Mouse (Mus musculus) thymus, postnatal 0 days (tissue): ENCODE data around the gene Ntn1. TPM values are rescaled to one million over a fixed set of nuclear protein-coding genes. Genes with fewer than 3 reads are reported as not detected.

Source experiments
- DNase-seq: peaks from one replicate; pipeline ENCODE4 v3.0.0-alpha.2; 2015; ENCODE audit warnings: low spot score
- polyA plus RNA-seq: library from polyadenylated mRNA; unstranded; fragments of >200 nt; fragmentation: Nextera tagmentation; extraction: Ambion mirVana; gene quantifications from 2 replicates; pipeline ENCODE4 v1.2.1, GENCODE M21; 2015

Gene Ntn1
- 3.4 and 4.4 TPM in 2 replicates for polyA plus RNA-seq

DNA sequence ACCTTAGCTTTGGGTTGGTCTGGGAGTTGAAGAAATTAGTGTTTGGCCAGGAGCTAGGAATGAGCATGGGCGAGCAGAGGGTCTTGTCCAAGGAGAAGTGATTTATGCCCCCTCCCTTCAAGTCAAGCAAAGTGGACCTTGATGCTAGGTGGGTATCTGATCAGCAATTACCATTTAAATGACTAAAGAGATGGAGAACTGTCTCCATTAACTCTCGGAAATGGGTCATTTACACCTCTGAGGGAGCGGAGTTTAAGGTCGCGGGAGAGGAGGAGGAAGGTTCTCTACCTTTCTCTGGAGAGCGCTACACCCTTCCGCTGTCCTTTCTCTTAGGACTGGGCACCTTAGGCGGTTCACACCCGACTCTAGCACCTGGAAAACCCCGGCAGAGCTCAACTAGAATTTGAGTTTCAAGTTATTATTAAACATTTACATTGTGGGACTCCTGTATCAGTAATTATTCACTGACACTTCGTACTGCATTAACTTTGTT lies at the start of gene Ntn1:
TSS of gene Ntn1 (minus strand) at position 97 of the 493 bp plus-strand sequence.
- DNase-seq = no peak

DNA sequence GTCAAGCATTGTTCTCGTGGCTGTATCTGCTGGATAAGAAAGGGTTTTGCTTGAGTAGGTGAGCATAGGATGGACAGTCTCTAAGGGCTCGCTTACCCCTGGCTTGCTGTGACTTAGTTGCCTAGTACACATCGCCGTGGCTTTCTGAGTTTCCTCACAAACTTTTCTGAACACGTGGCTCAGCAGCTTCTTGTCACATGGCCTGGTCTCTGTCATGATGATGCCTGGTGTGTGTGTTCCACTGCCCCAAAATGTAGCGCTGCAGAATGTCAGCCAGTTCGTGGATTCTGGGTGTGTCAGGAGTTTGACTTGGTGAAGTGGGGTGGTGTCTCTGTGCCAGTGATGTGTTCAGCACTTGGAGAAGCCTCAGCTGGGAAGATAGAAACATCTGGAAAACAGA lies 47.7 kb upstream of the Ntn1 start:
- no peak for DNase-seq

DNA sequence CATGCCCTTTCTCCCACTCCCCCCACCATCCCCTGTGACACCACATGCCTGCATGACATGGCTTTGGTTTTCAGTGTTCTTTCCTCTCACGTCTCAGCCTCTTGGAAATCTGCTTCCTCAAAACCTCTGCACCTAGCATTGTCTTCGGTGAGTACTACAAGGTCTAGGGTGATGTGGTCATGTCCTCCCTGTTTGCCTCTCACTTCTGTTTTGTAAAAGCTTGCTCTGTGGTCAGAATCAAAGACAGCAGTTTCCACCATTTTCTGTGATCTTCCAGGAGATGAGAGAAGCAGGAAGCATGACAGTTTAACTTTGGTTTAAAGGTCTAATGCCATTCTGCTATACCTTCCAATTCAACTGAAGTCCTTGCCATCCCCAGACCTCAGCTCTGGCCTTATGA lies 46.6 kb upstream of the Ntn1 start:
- DNase-seq = no peak

DNA sequence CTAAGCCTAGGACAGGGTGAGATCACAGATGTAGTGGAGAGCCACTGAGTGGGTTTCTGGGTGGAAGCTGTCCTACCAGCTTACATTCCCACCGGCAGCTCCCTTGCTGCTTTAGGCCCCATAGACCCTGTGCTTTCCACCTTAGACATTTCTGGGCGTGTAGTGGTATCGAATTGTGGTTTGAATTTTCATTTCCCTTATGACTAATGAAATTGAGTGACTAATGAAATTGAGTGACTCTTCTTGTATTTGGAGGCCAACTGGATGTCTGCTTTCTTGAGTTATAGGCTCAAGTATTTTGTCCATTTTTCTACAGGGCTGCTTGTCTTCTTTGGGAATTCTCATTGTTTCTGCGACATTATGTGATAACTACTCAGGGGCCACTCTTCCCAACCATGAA lies 45.9 kb upstream of the Ntn1 start:
- DNase-seq = no peak

DNA sequence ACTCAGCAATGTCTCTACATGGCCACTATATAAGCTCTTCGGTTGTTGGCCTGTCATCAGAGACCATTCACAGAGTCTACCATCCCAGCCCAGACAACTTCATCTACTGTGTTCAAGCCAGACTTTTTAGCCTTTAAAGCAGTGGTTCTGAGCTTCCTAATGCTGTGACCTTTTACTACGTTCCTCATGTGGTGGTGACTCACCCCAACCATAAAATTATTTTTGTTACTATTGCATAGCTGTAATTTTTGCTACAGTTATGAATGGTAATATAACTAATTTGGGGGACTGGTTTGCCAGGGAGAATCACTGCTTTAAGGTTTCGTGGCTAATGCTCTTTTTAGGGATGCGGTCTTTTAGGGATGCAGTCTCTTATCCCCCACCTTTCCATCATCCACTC lies 45.3 kb upstream of the Ntn1 start:
- no peak for DNase-seq

DNA sequence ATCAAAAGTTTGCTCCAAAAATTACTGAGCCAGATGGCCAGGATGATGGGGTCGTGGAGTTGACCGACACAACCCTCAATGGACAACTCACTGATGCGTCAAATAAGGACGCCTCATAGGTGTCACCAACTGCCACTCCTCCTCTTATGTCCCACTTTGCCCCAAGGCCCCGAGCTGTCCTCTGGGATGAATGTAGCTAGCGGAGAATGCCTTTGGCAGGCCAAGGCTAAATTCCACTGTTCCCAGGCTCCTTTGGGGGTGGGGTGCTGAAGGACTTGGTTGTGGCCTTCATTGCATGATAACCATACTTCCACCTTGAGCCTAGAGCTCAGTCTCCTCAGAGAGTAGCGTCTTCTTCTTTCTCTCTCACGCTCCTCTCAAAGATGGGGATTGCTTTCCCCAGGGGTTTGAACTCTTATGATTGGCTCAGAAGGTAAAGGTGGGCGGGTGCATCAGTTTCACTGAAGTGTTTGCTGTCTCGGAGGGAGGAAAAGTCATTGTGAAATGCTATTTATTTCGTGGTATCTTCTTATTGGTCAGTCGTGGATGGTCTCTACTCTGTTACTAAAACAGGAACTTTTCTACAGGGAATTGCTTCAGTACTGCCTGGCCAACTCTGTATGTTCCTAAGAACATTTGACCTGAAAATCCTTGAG lies 42.5 kb upstream of the Ntn1 start:
- no peak for DNase-seq

DNA sequence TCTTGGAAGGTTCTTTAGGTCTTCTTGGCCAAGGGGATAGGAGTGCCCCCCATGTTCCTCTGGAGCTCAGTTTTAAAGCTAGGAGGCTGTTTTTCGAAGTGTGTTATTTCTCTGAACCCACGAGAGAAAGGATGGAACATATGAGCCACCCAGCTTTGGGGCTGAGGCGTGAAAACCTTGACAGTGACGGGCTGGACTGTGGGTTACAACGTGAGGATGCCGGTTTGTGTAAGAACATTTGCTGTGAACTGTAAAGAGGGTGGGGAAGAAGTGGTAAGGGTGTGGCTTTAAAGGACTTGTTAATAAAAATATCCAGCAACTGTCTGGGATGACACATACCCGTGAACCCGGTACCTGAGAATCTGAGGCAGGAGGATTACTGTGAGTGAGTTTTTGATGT lies 41.7 kb upstream of the Ntn1 start:
- DNase-seq = no peak

DNA sequence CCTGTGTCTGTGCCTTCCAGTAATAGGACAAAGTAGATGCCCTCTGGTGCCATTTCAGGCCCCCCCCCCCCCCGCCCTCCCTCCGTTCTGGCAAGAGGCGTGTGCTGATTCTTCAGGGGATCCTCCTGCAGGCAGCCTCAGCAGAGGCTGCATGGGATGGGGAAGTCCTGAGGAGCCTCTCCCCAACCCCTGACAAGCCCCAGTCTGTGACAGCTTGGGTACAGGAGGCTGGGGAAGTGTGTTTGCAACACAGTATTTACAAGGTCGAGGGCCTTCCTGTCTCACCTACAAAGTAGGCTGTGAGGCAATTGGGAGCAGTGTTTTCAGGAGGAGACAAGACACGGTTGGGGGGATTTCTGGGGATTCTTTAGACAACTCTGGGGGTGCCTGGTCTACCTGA lies 40.3 kb upstream of the Ntn1 start:
- no peak for DNase-seq

DNA sequence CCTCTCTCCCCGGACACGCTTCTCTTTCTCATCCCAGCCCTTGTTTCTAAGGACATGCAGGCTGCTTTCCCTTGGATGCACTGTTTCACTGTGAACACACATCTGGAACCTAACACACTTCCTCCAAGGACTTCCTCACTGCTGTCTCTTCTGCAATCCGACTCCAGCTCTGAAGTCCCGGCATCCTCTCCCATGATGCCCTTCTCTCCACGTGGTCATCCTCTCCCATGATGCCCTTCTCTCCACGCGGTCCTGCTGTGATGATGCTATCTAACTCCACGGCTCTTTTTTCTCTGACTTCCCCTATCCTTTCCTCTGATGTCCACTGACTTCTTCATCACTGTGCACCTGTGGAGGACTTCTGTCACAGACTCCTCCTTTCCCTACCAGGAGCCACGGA lies 39.5 kb upstream of the Ntn1 start:
- DNase-seq = no peak

DNA sequence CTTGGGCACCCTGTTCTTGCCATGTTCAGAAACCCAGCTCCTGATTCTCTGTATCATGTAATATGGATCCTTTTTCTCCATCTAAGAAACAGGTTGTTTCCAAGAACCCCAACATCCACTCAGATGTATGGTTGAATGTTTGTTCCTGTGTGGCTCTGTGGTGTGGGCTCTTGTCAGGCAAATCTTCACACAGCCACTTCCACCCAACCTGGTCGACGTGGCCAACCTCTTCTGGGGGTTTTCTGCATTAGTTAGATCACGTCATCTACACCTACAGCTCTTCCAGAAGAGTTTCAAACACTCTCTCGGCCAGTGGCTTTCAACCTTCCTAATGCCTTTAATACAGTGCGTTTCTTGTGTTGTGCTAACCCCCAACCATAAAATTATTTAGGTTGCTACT lies 35.8 kb upstream of the Ntn1 start:
- no peak for DNase-seq

DNA sequence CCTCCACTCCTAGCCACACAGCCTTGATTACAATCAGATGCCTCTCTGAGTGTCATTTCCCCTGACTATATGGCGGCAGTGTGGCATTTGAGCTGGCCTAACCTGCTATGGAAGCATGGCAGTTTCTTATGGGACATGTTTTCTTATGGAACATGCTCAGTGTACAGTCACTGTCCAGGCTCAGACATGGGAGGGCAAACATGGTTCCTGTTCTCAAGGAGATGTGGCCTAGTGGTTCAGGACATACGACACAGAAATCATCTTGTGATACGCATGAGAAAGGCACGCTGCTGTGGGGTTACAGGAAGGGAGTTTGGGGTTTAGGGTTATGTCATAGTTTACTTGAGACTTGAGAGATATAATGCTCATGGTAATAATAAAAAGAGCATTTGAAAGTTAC lies 35.0 kb upstream of the Ntn1 start:
- no peak for DNase-seq

DNA sequence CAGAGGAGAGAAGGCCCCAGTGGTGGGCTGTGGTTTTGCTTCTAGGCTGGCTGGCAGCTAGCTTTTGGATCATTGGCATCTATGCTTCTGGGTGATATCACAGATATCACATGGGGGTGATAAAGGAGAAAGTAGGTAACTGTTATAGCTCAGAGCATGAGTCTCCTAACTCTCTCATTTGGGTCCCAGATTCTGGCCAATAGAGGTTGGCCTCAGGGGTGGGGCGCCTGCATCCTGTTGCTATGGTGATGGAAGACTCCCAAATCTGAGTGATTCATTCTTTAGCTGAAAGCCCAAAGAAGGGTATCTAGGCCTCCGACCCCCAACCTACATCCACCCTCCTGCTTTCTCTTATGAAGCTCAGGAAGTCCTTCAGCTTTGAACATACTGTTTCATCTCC lies 34.1 kb upstream of the Ntn1 start:
- peak; percentile 46 for DNase-seq

DNA sequence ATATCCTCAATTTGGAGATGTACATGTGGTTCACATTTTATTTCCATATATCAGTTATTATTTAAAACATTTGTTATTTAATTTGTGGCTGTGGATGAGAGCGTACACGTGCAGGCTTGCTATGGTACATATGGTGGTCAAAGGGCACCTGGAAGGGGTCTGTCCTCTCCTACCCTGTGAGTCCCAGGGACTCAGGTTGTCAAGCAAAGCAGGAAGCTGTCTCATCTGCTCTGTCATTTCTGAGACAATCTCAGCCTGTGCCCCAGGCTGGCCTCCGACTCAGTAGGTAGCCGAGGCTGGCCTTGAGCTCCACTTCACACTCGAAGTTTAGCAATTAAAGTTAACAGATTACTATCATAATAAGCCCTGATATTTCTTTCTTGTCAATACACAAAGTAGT lies 32.9 kb upstream of the Ntn1 start:
- no peak for DNase-seq

DNA sequence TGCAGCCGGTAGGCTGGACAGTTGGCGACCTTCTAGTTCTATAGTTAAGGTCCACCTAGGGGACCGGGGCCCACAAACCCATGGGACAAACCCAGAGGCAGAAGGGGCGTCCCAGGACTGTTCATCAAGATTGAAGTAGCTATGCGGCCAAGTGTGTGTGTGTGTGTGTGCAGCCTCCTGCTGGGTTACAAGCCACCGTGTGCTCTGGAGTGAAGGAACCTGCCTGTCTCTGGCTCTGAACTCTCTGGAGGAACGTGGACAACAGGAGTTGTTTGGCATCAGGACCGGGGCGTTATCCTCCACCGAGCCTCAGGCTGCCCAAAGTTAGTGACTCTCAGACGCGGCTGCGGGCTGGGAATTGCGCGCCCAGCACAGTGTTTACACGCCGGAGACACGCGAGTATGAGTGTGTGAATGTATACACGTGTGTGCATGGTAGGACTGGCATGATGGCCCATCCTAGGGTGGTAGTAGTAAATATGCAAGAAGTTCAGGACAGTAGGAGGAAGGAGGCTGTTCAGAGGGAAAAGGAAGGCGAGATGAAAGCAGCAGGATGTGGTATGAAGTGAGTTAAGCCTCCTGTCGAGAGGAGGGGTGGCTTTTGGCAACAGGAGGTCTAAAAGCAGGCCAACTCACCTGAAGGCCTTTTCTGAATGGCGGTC lies 31.9 kb upstream of the Ntn1 start:
- peak; percentile 69 for DNase-seq

DNA sequence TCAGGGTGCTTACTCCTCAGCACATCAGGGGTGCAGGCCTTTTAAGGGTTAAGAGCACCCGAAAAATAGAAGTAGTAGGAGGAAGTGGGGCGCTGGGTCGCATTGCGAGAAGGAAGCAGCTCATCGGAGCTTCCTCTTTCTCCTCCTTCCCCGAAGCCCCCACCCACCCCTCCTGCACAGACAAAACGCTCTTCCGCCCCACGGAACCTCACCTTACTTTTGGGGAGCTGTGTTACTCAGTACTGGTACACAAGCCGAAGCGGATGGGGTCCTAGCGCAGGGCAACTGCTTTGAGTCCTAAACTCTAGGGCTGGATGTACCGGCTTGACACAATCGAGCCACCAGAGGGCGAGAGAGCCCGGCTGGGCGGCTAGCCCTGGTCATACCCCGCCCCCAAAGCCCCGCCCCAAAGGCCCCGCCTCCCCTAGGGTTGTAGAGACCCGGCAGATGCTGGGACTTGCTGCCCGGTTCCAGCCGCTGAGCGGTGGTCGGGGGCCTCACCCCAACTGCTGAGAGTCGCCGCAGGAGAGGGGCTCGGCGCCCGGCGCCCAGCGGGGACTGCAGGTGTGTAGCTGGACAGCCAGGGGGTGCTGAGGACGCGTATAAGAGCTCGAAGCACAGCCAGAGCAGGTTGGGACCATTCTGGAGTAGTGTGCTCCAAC lies 31.2 kb upstream of the Ntn1 start, which contains the start of gene Pik3r5:
TSS of gene Pik3r5 (plus strand) at position 423 of the 662 bp plus-strand sequence.
- peak; percentile 97 for DNase-seq

DNA sequence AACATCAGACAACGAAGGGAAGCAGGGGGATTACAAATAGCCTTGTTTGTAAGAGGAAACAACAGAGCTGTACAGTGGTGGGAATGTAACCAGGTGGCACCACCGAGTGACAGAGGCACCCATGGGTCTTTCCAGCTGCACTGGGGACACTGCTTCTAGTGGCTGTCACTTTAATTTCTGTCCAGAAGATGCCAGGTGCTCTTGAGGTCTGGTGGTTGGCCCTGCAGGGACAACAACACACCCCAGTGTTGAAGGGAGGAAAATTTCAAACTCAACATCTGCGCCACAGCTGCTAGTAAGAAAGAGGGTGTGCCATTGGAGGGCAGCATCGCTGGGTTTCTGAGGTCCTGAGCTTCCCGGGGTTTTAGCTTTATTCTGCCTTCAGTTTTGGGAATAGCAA lies 30.0 kb upstream of the Ntn1 start:
- peak; percentile 89 for DNase-seq

DNA sequence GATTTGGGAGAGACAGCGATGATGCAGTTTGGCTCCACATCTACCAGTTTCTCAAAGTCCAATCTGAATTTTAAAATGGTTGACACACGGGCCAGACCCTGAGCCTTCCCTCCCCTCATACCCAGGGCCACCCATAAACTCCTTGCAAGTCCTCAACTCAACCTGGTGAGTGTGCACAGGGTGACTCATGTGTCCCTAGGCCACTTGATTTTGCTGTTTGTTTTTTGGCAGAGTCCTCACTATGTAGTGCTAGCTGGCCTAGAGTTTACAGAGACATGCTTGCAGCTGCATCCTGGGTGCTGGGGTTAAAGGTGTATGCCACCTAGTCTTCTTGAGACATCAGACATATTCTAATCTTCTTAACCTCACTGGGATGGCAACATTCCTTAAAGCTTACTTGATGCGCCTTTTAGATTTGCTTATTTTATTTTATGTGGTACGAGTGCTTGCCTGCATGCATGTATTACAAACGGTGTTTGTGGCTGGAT lies 26.5 kb upstream of the Ntn1 start:
- peak; percentile 67 for DNase-seq

DNA sequence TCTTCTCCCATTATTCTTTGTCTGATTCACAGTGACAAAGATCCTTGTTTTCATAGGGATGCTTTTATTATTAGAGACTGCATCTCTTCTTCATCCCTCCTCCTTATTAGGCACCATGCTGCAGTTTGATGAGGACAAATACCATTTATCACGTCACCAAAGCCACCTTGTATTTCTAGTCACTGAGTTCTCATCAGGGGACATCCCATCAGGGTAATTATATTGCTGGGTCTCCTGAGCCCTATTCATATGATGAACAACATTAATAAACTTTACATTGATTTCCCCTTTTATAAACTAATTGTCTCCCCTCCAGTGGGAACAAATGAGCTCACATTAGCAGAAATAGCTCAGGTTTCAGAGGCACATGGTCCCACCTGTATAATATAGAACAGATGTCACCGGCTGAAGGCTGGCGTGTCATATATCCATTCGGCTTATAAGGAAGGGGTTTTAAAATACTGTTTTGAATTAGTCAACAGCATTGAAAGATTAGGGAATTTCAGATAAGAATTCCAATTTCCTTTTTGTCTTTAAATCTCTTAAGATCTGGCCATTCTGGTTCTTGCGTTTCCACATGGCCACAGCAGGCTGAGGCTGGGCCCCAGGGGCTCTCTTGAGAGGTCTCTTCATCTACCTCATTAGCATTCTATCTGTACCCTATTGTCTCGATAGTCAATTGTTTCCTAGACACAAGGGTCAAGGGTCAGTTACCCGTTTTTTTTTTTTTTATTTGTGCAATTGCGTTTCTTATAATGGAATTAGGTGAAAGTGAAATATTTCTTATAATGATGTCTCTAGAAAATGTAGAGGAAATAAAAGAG lies 25.1 kb upstream of the Ntn1 start:
- no peak for DNase-seq

DNA sequence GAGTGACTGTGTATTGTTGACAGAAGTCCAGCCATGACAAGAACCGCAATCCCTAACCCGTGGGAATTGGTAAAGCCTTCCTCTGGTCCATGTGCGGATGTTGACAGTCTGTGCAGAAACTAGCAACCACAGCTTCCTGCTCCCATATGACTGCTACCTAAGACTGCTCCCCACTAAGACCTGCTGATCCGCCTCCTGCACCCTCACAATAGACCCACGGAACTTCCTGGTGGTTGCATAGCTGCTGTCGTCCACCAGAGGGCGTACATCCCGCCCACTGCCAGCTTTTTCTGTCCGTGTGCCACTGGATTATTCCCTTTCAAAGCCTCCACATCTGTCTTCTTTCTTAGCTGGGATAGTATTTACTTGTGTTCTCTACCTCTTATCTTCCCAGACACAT lies 17.2 kb upstream of the Ntn1 start:
- DNase-seq = peak; percentile 90

DNA sequence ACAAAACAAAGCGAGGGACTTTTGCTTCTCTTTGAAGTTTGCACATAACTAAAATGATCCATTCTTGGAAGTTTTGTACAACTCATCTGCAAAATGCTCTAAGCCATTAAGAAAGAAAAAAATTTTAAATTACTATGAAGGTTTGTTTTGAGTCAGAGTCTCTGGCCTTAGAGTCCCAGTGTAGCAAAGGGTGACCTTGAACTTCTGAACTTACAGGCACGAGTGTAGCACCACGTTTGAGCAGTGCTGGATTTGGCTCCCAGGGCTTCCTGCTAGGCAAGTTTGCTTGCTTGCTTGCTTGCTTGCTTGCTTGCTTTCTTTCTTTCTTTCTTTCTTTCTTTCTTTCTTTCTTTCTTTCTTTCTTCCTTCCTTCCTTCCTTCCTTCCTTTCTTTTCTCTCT lies 16.4 kb upstream of the Ntn1 start:
- no peak for DNase-seq

DNA sequence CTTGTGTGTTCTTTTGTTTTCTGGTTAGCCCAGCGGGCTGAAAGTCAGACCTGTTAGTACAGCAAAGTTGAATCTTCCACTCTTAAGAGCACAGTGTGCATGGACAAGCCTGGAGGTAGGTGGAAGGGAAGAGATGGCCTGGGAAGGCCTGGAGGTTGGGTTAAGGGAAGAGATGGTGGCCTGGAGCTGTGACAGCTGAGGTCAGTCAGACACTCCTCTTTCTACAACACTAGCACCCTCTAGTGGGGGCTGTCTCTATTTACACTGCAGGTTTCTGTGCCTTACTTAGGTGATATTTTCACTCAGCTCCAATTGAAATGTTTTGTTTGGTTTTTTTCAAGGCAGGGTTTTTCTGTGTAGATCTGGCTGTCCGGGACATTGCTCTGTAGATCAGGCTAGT lies 7.5 kb upstream of the Ntn1 start:
- DNase-seq = peak; percentile 83
